Mouse (Mus musculus): ENCODE data around the gene Atp5b.

- TF ChIP-seq GATA1 (IDR thresholded peaks at IDR 0.05; ENCODE audit: low read length) (no peak), TAL1 (IDR thresholded peaks at IDR 0.05; ENCODE audit: low read length) (no peak)
Measured at GRCm38 (mm10) chr10:128110103-128110761, 27.2 kb downstream of the Atp5b start.

Data from erythroblast, embryonic 14.5 days (primary cell).